Mouse (Mus musculus) cortical plate, adult 2 months (tissue): ENCODE data around the gene Kcnip4. TPM values are rescaled to one million over a fixed set of nuclear protein-coding genes. Genes with fewer than 3 reads are reported as not detected.

Experiments used
- H3K27ac ChIP-seq: fragments of 200-500 bp; 2 replicates; pipeline ENCODE4 v1.5.1; 2012; ENCODE audit warnings: low read length, control low read depth, inconsistent platforms; ENCODE audit not compliant: insufficient read depth
- H3K4me1 ChIP-seq: fragments of 200-500 bp; 2 replicates; pipeline ENCODE4 v1.6.1; 2011; ENCODE audit warnings: low read length; ENCODE audit not compliant: control insufficient read depth, insufficient read depth
- H3K4me3 ChIP-seq: fragments of 200-500 bp; 2 replicates; pipeline ENCODE4 v1.5.1; 2011; ENCODE audit warnings: mild to moderate bottlenecking, low read length, control low read depth; ENCODE audit not compliant: insufficient read depth
- CTCF ChIP-seq: fragments of 200-500 bp; IDR thresholded peaks from 2 replicates; pipeline ENCODE4 v1.5.1; 2011; ENCODE audit warnings: mild to moderate bottlenecking, control low read depth, low read length; ENCODE audit not compliant: insufficient read depth; ENCODE audit errors: extremely low read depth
- POLR2A ChIP-seq: fragments of 200-500 bp; IDR thresholded peaks from 2 replicates; pipeline ENCODE4 v1.6.1; 2011; ENCODE audit warnings: mild to moderate bottlenecking, low read length, control low read depth; ENCODE audit not compliant: insufficient read depth; ENCODE audit errors: extremely low read depth
- polyA plus RNA-seq: library from polyadenylated mRNA; depleted of rRNA; stranded (reverse); fragments of >200 nt; gene quantifications from 2 replicates; pipeline ENCODE4 v1.2.3, GENCODE M21; 2012

The Kcnip4 gene
- polyA plus RNA-seq, 1 experiment, result 54.9 TPM

GRCm38 (mm10) chr5:49268807-49269206 lies 255.9 kb downstream of the Kcnip4 start:
- Histone ChIP-seq H3K27ac (no peak overlapping the region), H3K4me1 (peaks cover 3% of the 10 kb centered on the region; the same call in 1 of the 2 replicates), H3K4me3 (no peak overlapping the region)
- TF ChIP-seq POLR2A, result no peak
- TF ChIP-seq CTCF, result no peak

DNA sequence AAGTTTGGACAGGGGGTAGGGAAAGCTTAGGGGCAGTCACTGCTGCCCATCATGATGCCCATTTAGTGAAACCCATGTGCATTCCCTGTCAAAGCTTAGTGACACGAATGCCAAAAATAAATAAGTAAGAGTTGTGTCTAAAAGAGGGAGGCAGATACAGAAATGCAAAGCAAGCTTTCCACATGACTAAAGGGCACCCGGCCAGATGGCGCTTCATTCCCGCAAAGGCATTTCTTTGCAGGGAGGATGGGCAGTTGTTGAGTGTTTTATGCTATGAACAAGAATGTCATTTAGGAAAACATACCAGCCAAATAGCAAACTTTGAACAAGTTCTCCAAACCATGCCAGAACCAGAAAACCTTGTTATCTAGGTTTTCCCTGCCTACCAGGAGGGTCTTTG lies 265.4 kb downstream of the Kcnip4 start:
- Histone ChIP-seq H3K27ac (no peak overlapping the region), H3K4me1 (peaks cover 4% of the 10 kb centered on the region; the same call in 1 of the 2 replicates)
- TF ChIP-seq POLR2A (no peak), CTCF (no peak)

DNA sequence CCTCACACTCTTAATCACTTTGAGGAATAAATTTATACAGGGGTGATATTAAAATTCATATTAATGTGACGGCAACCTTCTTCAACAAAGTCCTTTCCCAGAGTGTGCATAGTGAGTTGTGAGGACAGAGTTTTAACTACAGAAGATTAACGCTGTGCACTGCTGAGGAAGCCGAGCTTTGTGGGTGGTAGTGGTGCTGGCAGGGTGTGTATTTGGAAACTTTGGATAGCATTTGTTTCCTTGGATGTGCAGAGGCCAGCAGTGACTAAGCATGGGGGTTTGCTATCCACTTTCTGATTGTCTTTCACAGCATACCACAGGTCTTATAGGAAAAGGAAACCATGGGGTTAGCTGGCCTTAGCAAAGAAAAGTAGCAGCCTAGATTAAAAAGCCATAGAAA lies 267.9 kb downstream of the Kcnip4 start:
- Histone ChIP-seq H3K4me1 (peaks cover 4% of the 10 kb centered on the region; the same call in 1 of the 2 replicates), H3K4me3 (no peak overlapping the region), H3K27ac (no peak overlapping the region)
- no peak for TF ChIP-seq POLR2A
- no peak for TF ChIP-seq CTCF

More for the DNA sequence above, 265.4 kb downstream of the Kcnip4 start:
- no peak overlapping the region for H3K4me3 ChIP-seq

DNA sequence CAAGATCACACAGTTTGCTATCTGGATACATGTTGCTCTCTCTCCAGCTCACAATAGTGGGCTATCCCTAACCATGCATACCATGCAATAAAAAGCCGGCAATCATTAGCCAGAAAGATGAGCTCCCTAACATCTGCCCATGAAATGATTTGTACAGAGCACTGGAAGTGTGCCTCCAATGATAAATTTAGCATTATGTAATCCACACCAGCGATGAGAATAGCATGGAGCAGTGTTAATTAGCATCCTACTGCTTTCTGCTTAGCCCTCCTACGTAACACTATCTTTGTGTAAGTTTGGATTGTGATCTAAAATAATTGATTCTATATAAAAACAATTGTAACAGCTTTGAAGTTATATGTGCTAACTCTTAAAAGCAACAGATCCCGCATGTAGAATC lies 268.7 kb downstream of the Kcnip4 start:
- no peak for TF ChIP-seq CTCF
- no peak for TF ChIP-seq POLR2A
- H3K4me3 ChIP-seq, result no peak overlapping the region
- H3K27ac ChIP-seq, result no peak overlapping the region
- peaks cover 4% of the 10 kb centered on the region; the same call in 1 of the 2 replicates for H3K4me1 ChIP-seq

DNA sequence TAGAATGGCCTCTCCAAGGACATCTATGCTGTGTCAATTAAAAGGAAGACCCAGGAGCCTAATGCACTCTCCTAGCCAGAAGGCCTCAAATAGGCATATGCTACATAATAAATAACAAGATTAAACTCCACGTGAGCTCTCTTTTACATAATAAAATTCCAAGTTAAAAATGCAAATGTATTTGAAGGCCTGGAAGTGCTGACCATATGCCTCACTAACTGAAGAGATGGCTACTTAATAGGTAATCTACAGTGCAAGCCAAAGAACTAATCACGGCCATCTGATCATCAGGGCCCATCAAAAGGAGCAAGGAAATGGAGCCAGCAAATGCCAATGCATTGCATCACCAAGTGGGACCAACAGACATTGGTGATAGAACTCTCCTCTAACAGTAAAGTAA lies 277.6 kb downstream of the Kcnip4 start:
- Histone ChIP-seq H3K4me3 (no peak overlapping the region), H3K27ac (no peak overlapping the region), H3K4me1 (no peaks in the 10 kb centered on the region)
- TF ChIP-seq POLR2A (no peak), CTCF (no peak)

GRCm38 (mm10) chr5:49244414-49244813 lies 280.3 kb downstream of the Kcnip4 start:
- Histone ChIP-seq H3K27ac (no peak overlapping the region), H3K4me3 (no peak overlapping the region), H3K4me1 (no peaks in the 10 kb centered on the region)
- TF ChIP-seq POLR2A (no peak), CTCF (no peak)

DNA sequence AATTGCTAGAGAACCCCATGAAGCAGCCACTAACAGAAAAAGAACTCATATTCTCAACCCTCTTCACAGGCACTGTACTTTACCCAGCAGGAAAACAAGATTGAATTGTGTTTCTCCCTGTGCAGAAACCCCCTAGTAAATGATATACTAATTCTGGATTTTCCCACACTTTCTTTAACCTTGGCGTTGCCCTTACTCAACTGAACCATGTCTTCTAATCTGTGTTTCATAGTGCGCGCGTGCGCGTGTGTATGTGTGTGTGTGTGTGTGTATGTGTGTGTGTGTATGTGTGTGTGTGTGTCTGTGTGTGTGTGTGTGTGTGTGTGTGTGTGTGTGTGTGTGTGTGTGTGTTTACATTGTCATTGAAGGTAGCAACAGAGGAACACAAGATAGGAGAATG lies 283.0 kb downstream of the Kcnip4 start:
- TF ChIP-seq POLR2A (no peak), CTCF (no peak)
- no peak overlapping the region for H3K4me3 ChIP-seq
- no peak overlapping the region for H3K27ac ChIP-seq
- no peaks in the 10 kb centered on the region for H3K4me1 ChIP-seq

DNA sequence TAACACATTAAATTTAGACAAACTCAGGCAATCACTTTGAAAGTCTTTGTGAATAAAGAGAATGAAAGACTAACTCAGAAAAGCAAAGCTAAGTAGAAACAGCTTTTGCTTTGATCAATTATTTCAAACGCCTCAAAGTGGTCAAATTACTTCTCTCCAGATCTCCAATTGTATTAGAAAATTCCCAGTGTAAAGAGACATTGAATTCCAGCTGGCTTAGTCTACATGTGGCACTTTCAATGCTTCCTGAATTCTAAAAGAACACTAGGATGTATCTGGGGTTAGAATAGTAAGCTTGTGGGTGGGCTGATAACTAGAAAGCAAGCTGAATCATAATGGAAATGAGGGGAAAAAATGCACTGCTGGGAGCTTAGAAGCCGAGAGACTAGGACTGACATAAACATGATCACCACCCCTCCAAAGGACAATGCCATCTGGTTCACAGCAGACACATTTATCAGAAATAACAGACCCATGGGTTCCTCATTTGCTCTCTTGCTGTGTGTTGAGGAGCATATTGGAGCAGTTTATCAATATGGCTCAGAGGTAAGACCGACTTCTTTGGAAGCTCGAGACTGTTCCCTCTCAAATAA lies 323.4 kb downstream of the Kcnip4 start:
- no peak for TF ChIP-seq POLR2A
- no peak for TF ChIP-seq CTCF
- Histone ChIP-seq H3K4me3 (no peak overlapping the region), H3K4me1 (peaks cover 2% of the 10 kb centered on the region; the same call in 1 of the 2 replicates), H3K27ac (no peak overlapping the region)

DNA sequence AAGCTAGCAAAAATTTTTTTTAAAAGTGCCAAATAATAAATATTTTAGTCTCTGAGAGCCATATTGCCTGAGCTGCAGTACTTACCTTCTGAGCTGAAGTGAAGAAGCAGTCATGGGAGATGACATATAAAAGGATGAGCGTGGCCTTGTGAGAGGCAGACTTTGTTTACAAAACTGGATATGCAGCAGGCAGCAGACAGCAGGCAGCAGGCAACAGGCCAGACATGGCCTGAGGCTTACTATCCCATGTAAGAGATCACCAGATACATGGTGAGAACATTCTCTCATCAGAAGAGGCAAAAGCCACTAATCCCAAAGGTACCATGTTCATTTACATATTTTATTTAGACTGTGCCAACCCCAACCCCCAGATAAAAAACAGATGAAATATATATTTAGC lies 336.5 kb downstream of the Kcnip4 start:
- no peak for TF ChIP-seq CTCF
- TF ChIP-seq POLR2A, result no peak
- Histone ChIP-seq H3K4me3 (no peak overlapping the region), H3K27ac (no peak overlapping the region), H3K4me1 (no peaks in the 10 kb centered on the region)

DNA sequence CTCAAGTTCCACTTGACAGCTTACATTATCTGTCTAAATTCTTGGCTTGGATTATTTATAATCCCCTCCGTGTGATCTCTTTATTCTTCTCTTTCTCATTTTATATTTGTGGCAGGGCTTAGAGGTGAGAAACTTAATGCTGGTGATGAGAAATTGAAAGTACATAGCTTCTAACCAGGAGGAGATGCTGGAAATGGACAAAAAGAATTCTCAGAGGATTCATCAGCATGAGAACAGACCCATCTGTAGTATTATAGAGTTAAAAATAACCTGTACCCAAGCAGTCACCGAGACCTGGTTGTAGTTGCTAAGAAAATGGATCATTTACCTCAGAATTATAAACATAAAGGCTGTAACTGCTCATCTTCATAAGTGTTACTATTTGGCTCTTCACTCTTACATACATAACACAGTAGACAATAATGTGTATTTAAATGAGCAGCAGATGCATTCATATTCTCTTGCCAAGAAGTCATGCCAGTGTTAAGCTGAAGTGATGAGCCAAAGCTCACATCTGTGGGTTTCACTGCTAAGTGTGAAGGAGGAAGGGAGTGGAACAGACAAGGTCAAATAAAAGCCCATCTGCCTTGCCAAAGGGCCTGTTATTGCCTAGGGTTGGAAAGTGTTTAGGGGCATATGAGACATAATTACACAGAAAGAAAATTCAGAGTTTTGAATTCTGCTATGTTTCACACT lies 374.4 kb downstream of the Kcnip4 start:
- H3K4me1 ChIP-seq, result no peaks in the 10 kb centered on the region; the same call in 1 of the 2 replicates
- no peak overlapping the region for H3K4me3 ChIP-seq
- TF ChIP-seq POLR2A (no peak), CTCF (no peak)
- H3K27ac ChIP-seq, result no peak overlapping the region
